Mouse (Mus musculus) WW6 (cell line): ENCODE measurements around the gene AB124611.
"Not testable (repeated sequence)": the region's sequence is repeated elsewhere in the genome, so short reads cannot be mapped to it uniquely, and the experiment has no call there.

Experiments
- DNase-seq: peaks from one replicate; pipeline ENCODE4 v3.0.0-alpha.2; 2013; ENCODE audit warnings: low read depth, low spot score

The AB124611 gene

DNA sequence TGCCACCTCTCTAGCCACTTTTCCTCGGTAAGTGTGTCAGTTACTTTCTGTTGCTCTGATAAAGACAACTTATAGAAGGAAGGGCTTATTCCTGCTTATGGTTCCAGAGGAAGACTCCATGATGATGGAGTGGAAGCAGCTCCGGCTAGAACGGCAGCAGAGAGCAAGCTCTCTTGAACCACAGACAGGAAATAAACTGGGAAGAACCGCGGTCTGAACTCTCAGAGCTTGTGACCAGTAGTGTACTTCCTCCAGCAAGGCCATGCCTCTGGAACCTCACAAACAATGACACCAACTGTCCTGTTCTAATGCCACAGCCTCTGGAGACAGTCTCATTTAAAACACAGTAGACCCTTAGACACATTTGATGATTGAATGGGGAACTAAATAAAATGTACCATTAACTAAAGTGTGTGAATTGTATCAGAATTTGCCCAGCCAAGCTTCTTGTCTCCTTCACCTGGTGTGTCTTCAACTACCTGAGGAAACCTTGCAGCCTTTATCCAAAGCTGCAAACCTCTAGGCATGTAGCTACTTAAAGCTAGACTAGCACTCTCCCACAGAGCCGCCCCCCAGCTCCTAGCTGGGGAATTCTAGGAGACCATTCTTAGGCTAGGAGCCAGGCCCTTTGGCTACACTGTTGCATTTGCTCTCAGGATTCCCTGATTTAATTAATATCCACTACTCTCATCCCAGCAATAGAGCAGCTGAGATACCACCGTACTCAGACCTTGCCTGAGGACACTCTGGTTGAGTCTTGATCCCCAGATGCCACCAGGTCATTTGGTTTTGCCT is 637 bp upstream of the AB124611 start:
- DNase-seq, result no peak

DNA sequence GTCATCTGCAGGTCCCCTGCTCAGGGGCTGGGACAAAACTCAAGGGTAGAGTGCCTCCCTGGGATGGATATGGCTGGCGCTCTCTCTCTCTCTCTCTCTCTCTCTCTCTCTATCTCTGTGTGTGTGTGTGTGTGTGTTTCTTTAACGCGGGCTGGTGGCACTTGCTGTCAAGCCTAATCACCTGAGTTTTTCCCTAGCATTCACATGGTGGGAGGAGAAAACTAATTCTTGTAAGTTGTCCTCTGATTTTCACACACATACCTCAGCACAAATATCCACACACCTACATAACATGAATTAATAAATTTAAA is 613 bp downstream of the AB124611 start:
- no peak for DNase-seq

DNA sequence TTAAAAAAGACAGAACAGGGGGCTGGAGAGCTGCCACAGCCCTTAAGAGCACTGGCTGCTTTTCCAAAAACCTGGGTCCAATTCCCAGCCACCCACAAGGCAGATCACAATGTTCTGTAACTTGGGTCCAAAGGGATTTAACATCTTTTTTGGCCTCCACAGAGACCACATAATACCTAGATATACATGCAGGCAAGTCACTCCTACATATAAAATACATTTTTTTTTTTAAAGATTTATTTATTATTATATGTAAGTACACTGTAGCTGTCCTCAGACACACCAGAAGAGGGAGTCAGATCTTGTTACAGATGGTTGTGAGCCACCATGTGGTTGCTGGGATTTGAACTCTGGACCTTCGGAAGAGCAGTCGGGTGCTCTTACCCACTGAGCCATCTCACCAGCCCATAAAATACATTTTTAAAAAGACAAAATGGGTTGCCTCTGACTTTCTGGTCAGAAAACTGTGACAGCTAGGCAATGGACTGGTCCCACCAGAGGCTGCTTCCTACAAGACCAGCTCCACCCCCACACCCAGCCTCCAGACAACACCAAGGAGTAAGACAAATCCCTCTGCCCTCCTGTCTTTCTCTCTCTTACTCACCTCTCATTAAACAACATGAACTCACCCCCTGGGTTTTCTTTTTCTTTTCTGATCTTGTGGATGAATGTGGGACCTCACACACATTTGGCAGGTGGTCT is 1.3 kb downstream of the AB124611 start:
- DNase-seq, result no peak

DNA sequence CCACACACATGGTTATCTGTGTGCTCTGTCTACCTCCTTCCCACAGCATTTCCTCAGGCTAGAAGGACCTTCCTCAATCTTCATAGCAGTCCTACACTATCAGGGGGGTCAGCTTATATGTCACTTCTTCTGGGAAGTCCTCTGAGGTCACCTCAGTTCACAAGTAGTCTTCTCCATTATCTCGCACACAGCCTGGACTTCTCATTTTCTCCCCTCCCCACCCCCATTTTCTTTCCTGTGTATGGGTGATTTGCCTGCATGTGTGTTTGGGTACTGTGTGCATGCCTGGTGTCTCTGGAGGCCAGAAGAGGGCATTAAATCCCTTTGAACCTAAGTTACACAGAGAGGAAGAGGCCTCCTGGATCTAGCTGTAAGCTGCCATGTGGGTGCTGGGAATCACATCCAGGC is 1.9 kb downstream of the AB124611 start:
- no peak for DNase-seq

DNA sequence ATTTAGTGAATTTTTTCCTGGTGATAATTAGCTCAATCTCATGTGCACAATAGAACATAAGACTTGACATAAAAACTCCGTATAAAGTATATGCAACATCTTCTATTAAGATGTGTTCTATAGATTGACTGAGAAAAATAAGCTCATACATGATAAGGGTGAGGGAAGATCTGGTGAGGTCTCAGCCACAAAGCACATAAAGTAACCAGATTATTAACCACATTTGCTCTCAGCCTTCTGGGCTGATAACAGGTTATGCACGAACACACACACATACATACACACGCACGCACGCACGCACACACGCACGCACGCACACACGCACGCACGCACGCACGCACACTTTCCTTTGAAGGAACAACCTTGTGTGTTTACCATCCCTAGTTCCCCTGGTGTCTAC is 10.5 kb downstream of the AB124611 start:
- no peak for DNase-seq

DNA sequence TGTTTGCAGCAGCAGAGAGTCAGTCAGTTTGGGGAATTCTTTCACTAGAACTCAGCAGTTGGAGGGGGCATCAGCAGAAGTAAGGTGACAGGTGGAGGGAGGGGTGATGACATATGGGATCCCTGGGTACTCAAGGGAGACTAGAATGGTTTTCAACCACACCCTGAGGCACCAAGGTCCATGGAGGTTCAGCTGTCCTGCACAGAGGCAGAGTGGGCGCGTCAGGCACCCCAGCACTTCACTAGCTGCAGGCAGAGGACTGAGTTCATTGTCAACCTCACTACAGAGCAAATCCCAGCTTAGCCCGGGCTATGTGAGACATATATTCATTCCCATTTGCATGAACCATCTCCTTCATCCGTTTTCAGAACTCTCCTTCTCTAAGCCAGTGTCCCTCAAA is 11.0 kb downstream of the AB124611 start:
- no peak for DNase-seq

DNA sequence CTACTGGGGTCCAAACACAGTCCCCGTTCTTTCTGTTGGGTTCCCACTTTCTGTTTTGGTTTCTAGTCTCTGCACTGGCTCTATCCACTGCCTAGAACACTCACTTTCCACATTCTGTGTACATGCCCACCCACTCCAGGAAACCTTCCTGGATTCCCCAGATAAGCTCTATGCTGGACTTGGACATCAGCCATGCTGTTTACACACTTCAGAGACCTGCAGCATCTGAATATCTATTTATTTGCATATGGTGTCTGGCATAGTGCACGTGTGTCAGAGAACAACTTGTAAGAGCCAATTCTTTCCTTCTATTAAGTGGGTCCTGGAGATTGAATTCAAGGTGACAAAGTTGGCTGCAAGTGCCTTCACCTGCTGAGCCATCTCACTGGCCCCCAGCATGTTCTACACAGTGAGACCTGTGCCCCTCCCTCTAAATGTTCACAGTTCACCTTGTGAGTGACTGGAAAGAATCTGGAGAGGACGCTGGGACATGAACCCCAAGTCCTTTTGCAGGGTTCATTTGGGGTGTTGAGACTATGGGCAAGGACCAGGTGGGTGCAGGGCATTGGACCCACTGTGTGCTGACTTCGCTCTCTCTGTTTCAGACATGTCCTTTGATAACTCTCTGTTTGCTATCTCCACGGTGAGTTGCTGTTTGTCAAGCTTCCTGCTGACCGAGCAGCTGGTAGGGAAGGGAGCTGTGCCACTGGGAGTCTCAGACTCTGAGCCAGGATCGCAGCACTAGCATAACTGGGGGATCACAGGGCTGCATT is 14.2 kb downstream of the AB124611 start:
- no peak for DNase-seq

DNA sequence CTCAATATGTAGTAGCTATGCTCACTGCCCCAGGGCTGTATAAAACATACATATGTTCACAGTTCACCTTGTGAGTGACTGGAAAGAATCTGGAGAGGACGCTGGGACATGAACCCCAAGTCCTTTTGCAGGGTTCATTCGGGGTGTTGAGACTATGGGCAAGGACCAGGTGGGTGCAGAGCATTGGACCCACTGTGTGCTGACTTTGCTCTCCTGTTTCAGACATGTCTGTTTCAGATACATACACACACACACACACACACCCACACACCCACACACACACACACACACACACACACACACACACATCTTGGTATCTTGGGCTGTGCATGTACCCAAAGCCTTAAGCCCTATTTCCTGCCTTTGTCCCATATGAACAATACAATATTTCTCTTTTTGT is 16.0 kb downstream of the AB124611 start:
- not testable (repeated sequence) for DNase-seq

DNA sequence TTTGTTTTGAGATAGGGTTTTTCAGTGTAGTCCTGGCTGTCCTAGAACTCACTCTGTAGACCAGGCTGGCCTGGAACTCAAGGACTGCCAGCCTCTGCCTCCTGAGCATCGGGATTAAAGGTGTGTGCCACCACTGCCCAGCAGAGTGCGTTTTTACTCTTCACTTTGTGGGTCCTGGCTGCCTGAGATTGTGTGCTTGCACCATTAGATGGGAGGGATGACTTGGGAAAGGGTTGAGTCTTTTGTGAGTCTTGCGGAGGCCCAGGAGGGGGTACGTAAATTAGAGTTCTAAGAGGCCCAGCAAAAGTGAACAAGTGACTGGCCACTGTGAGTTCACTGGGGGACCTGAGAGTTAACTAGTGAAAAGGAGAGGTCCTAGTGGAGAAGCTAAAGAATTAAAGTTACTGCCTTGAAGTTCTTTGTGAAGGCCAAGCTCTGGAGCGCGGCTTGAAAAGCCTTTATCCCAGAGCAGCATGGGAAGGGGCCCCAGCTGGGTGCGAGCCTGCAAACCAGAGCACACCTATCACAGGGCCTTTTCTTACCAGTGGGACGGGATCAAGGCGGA is 19.5 kb downstream of the AB124611 start:
- no peak for DNase-seq

DNA sequence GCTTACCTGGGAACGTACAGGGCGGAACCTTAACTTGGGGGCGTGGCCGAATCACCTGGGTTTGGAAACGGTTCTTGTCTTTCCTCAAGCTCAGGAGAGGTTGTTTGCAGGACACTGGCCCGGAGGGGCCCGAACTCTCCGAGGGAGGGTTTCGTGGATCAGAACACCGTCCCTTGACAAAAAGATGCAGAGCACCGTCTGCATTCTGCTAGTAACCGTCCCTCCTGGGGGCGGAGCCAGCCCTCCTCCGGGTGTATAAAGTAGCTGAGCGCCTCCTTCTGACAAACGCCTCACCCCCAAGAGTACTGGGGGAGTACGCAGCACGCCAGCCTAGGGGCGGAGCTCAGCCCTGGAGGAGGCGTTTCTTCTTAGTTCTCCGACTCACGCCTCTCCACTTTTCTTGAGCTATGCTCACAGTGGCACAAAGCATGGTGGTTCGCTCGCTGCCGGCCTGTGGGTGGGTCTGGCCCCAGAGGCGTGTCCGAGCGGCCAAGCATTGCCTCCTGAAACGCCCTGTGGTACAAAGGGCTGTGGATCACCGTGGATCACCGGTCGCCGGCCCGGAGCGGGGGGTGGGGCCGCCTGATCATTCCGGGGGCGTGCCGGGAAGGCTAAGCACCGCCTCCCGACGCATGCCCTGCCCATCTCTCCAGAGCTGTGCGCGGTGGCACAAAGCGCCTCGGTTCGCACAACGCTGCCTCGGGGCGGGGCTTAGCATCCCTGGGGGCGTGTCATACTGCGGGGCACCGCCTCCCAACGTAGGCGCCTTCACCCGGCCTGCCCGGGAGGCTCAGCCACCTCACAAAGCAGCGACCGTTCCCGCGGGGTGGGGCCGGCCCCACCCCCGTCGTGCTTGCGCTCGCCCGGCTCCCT is 20.2 kb downstream of the AB124611 start:
- DNase-seq, result peak; percentile 91

DNA sequence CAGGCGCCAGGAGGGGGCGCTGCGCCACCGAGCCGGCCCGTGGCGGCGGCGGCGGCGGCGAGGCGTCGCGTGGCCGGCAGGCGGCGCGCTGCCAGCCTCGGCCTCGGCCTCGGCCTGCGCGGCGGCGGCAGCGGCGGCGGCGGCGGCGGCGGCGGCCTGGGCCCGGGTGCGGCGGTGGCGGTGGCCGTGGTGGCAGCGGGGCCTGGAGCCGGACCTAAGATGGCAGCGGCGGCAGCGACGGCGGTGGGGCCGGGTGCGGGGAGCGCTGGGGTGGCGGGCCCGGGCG is 20.8 kb downstream of the AB124611 start, which contains the start of gene Carm1:
TSS of gene Carm1 (plus strand) at position 106 of the 286 bp plus-strand sequence.
- DNase-seq, result no peak

DNA sequence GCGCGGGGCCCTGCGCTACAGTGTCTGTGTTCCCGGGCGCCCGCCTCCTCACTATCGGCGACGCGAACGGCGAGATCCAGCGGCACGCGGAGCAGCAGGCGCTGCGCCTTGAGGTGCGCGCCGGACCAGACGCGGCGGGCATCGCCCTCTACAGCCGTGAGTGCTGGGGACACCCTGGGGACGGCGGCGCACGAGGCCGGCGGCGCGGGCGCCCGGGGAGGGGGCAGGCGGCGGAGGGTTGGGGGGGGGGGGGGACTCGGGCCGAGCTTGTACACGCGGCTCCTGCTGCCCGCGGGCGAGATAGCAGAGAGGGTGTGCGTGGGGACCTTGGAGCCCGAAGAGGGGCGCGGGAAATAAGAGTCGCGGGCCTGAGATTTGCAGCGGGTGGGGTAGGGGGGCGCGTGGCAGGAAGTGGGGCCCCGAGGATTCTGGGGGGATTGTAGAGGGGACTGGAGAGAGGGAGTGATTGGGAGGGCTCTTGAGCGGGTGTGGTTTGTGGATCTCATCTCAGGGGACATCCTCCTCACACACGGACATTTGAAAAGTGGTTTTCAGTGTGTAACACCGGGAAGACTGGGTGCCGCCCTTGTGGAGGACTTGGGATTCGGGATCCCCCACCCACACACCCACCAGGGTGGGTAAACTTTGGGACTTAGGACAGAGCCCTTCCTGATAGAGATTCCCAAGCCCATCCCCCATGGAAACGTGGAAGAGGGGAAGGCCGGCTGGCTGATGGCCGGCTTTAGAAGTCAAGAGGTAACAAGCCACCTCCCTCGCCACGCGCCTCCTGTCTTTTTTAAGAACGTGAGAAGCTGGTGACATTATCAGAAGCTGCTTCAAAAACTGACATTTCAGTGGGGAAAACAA is 21.3 kb downstream of the AB124611 start:
- DNase-seq, result peak; percentile 33

DNA sequence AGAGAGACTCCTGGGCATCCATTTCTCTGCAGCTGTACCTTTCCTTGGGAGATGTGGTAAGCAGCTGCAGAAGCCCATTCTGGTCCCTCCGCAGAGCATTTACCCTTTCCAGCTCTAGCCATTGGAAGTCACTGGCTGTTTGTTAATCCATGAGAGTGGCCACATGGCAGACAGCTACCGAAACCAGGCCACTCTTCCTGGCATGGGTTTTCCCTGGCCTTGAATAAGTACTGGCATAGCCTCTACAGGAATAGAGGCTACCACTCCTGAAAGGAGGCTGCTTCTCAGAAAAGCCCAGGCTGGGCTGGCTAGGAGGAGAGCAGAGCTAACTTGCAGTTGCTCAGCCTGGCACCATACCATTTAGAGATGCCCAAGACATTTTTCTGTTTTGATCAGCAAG is 25.1 kb downstream of the AB124611 start:
- no peak for DNase-seq

DNA sequence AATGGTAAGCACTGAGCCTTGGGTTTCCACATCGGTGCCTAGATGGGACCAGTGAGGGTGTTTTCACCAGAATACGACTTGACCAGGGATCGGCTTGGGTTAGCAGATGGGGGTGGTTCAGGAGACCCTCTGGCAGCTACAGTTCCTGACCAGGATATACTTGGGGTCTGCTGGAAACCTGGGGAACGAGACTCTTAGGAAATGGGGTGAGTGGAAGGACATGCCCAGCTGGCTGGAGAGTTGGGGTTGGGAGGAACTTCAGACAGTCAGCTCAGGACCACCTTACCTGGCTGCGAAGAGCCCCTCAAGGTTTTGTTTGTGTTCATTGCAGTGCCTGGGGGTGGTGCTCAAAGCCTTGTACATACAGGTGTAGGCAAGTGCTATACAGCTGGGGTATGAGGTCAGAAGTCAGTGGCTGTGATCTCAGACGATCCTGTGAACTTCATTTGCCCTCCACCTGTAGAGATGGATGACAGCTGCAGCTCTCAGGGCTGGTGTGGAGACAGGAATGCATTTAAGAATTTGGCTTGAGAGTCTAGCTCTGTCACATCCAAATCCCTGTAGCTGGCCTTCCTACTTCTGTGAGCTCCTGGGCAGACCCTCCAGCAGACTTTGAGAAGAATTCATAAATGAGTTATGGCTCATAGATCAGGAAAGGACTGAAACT is 27.8 kb downstream of the AB124611 start:
- DNase-seq, result no peak

DNA sequence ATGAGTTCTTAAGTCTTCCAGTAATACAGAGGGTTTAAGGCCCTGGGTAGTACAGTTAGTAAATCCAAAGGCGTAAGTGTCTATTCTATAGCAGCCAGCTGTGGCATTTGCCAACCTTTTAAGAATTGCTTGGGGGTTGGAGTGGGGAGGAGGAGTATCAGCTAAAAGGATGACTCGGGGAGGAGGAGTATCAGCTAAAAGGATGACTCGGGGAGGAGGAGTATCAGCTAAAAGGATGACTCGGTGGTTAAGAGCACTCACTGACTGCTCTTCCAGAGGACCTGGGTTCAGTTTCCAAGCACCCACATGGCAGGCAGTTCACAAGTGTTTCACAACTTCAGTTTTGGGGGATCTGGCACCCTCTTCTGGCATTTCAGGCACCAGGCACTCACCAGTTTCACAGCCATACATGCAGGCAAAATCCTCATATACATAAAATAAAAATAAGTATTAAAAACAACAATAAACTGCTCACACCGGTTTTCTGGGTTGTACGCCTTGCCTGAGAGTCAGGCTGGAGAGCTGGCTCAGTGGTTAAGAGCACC is 29.3 kb downstream of the AB124611 start:
- no peak for DNase-seq

DNA sequence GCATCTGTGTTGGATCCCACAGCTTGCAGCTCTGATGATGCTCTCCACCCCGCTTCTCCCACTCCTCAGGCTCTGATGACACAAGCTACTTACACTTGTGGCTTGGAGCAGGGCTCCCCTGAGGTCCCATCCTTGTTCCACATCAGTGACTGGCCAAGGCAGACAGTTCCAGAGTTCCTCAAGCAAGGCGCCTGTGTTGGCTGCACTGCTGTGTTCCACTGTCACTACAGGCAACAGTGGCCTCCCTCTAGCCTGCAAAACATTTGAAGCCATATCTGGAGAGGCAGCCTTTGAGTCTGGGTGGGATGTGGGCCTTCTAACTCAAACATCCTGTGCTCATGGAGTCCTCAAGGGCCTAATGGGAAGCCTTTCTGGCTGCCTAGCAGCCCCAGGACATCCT is 31.0 kb downstream of the AB124611 start:
- no peak for DNase-seq

DNA sequence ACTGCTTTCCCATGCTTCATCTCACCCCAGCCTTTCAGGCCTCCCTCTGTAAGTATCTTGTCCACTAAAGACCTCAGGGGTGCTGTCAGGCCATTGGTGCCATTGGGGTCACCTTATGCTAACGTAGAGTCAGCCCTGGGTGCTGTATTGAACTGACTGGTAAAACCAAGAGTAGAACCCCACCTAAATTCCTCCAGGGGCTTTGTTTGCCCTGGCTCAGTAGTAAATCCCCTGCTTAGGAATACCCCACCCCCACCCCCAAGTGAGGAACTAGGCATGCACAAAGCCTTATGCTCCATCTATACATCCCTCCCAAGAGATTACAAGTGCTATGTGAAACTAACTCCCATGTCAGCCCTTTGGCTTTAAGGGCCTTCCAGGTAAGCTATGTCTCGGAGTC is 31.6 kb downstream of the AB124611 start:
- DNase-seq, result no peak

DNA sequence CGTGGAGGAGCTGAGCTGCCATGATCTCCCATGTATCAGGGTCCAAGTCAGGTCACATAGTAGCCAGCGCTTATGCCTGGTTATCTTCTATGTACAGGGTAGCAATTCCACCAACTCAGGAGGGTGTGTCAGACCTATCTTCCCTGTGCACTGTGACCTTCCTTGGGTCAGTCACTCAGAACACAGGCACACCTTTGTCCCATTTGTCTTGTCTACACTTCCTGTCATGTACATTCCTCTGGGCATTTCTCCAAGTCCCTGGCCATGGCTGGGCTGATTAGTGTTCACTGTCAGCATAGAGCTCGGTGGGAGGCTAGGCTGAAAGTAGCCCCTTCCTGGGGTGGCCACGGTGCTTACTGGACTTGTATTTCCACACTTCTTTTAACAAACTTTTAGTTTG is 32.4 kb downstream of the AB124611 start:
- no peak for DNase-seq

DNA sequence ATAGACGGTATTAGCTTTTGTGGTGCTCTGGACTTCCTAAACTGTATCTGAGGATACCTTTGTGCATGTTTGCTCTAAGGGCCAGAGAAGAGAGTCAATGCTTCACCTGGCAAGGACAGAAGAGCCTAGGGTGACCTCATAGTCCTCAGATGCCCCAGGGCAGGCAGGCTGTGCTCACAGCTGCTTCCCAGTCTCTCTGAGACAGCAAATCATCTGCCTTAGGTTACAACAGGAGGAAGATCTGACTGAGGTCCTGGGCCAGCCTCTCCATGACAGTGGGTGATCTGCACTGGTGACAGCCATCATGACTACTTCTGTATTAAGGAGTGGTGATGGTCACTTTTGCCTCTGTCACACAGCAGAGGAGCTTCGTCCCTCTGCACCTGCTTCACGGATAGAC is 33.2 kb downstream of the AB124611 start:
- DNase-seq, result no peak

DNA sequence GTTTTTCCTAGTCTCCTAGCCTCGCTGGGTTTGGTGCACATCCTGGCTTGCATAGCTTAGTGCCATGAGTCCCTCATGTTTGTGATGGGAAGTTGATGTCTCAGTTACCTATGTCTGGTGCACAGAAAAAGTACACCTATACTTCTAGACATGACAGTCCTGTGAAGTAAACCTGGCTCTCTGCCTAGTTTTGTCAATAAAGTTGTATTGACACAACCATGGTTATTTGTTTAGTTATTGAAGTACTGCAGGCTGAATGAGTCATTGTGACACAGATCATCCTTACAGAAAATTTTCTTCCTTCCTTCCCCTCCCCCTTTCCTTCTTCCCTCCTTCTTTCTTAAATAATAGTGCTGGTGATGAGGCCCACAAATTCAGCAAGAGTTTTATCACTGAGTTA is 38.4 kb downstream of the AB124611 start:
- no peak for DNase-seq
